Mouse (Mus musculus): ENCODE results near the gene Faap20.

Gene Faap20

GRCm38 (mm10) chr4:155220213-155221100, 29.1 kb upstream of the Faap20 start:
- in situ Hi-C loops (cut with MboI; ENCODE audit: low sequenced_read_pairs), result no loop called here

- in situ Hi-C loops (cut with MboI; ENCODE audit: low sequenced_read_pairs), result no loop called here
These were observed 28.5 kb upstream of the Faap20 start for GRCm38 (mm10) chr4:155221106-155221505.

- in situ Hi-C loops (cut with MboI; ENCODE audit: low sequenced_read_pairs), result no loop called here
These were observed 27.7 kb upstream of the Faap20 start for GRCm38 (mm10) chr4:155221599-155222551.

GRCm38 (mm10) chr4:155222552-155222840, 27.1 kb upstream of the Faap20 start, which contains the start of gene Ski:
Ski (minus strand) TSS chr4:155222592.
- in situ Hi-C loops (cut with MboI; ENCODE audit: low sequenced_read_pairs), result no loop called here

- in situ Hi-C loops (cut with MboI; ENCODE audit: low sequenced_read_pairs), result no loop called here
These were observed 26.6 kb upstream of the Faap20 start for GRCm38 (mm10) chr4:155222841-155223593.

GRCm38 (mm10) chr4:155223594-155224528, 25.7 kb upstream of the Faap20 start:
- in situ Hi-C loops (cut with MboI; ENCODE audit: low sequenced_read_pairs), result no loop called here

- in situ Hi-C loops (cut with MboI; ENCODE audit: low sequenced_read_pairs), result loop anchor here (25.0 kb wide), 1 partner anchor 339 kb away; the partner anchor contains the start of gene Fam213b
These were observed 23.7 kb upstream of the Faap20 start for GRCm38 (mm10) chr4:155225918-155226317.

GRCm38 (mm10) chr4:155227986-155228385, 21.6 kb upstream of the Faap20 start:
- in situ Hi-C loops (cut with MboI; ENCODE audit: low sequenced_read_pairs), result loop anchor here (25.0 kb wide), 1 partner anchor 341 kb away; the partner anchor contains the start of gene Fam213b

- in situ Hi-C loops (cut with MboI; ENCODE audit: low sequenced_read_pairs), result loop anchor here (25.0 kb wide), 1 partner anchor 341 kb away; the partner anchor contains the start of gene Fam213b
These were observed 21.1 kb upstream of the Faap20 start for GRCm38 (mm10) chr4:155228461-155228860.

GRCm38 (mm10) chr4:155233878-155234277, 15.7 kb upstream of the Faap20 start:
- in situ Hi-C loops (cut with MboI; ENCODE audit: low sequenced_read_pairs), result loop anchor here (25.0 kb wide), 1 partner anchor 347 kb away; the partner anchor contains the start of gene Fam213b

- in situ Hi-C loops (cut with MboI; ENCODE audit: low sequenced_read_pairs), result loop anchor here (25.0 kb wide), 1 partner anchor 347 kb away; the partner anchor contains the start of gene Fam213b
These were observed 15.0 kb upstream of the Faap20 start for GRCm38 (mm10) chr4:155234371-155235310.

GRCm38 (mm10) chr4:155235311-155236119, 14.1 kb upstream of the Faap20 start:
- in situ Hi-C loops (cut with MboI; ENCODE audit: low sequenced_read_pairs), result loop anchor here (25.0 kb wide), 1 partner anchor 348 kb away; the partner anchor contains the start of gene Fam213b

- in situ Hi-C loops (cut with MboI; ENCODE audit: low sequenced_read_pairs), result loop anchor here (25.0 kb wide), 1 partner anchor 350 kb away; the partner anchor contains the start of gene Fam213b
These were observed 12.7 kb upstream of the Faap20 start for GRCm38 (mm10) chr4:155236737-155237385.

GRCm38 (mm10) chr4:155238276-155238675, 11.3 kb upstream of the Faap20 start:
- in situ Hi-C loops (cut with MboI; ENCODE audit: low sequenced_read_pairs), result loop anchor here (25.0 kb wide), 1 partner anchor 351 kb away; the partner anchor contains the start of gene Fam213b

- in situ Hi-C loops (cut with MboI; ENCODE audit: low sequenced_read_pairs), result loop anchor here (25.0 kb wide), 1 partner anchor 352 kb away; the partner anchor contains the start of gene Fam213b
These were observed 10.1 kb upstream of the Faap20 start for GRCm38 (mm10) chr4:155239494-155239893.

GRCm38 (mm10) chr4:155241789-155242188, 7.8 kb upstream of the Faap20 start:
- in situ Hi-C loops (cut with MboI; ENCODE audit: low sequenced_read_pairs), result loop anchor here (10.0 to 25.0 kb wide), 2 partner anchors 267 to 354 kb away; partner anchors contain the start of gene Fam213b

Data from CH12F3 (cell line).